Mouse (Mus musculus) monocyte, adult 2 months (primary cell): ENCODE measurements around the gene Zfp507.

Experiments
- DNase-seq, 2 experiments: peaks; one replicate each; pipeline ENCODE4 v3.0.0; 2022; ENCODE audit warnings: low spot score in 2 of 2, low read depth in 1 of 2

The Zfp507 gene

DNA sequence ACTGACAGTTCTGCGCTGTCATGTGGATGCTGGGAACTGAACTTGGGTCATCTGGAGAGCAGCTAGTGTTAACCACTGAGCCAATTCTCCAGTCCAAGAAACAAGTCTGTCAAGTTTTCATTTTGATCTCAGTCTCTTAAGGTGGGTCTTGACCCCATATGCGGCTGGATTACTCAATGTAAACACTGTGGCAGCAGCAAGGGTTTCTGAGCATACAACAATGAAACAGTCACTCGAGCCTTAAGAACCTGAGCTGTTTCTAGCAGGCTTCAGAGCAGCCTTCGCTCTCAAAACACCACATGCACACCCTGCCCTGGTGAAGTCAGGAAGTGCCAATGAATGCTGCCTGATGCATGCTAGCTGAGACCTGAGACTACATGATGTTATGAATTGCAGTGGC lies 17.2 kb downstream of the Zfp507 start:
- no peak for DNase-seq

DNA sequence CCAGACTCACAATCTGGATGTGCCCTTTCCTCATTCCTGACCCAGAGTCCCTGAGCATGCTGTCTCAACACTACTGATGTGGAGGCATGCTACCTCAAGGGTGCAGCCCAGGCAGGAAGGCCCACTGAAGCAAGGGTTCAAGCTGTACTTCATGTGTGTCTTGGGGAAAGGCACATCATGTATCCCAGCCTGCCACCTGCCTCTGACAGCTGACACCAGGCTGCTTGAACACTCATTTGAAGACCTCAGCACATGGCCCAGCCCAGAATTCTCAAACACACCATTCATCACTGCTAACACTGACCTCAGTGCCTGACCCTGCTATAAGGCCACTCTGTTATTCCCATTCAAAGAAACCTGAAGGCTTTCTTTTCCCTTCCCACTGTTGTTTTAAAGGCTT lies 20.6 kb downstream of the Zfp507 start:
- no peak for DNase-seq

DNA sequence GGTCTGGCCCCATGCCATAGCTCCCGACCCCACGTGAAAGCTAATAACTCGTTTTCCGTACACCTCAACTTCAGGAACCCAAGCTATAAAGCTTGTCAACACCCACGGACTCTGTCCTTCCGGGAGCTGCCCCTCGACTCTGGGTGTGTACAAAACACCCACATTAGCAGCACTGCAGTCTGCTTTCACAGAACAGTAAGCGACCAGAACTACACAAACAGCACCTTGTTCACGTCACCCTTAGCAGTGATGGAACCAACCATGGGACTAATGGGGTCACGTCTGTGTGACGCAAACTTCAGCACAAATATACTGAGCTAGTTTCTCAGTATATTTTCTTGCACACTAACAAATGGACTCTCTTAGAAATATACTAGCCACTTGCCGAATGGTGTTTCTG lies 28.7 kb downstream of the Zfp507 start:
- no peak for DNase-seq

DNA sequence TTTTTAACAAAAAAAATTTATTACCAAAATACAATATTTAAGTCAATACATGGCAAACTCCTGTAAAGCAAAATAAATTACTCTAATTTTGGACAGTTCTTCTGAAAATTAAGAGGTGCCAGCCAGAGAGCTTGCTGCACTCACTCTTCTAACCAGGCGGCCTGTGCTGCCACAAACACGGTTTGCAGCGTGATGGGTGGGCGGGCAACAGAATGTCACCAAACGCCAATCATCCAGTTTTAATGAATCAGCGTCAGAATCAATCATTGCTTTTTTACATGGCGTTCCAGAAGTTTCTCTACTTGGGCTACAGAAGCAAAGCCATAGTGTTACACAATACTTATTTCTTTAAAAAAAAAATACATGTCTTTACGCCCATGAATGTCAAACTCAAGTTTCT lies 30.5 kb downstream of the Zfp507 start:
- DNase-seq: no peak

DNA sequence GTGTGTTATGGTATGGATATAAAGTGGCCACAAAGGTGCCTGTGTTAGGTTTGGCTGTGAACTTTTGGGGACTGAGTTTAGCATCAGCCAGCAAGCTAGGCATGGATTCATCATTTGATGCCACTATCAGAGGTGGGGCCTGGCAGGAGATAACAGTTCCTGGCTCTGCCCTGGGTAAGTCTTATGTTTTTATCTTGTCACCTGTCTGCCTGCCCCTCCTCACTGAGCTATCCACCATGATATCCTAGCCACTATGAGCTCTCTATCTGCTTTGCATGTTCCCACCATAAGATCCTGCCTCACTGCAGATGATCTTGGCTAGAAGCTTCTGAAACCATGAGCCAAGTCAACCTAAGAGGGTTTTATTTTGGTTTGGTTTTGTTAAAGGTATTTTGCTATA lies 31.7 kb downstream of the Zfp507 start:
- no peak for DNase-seq

DNA sequence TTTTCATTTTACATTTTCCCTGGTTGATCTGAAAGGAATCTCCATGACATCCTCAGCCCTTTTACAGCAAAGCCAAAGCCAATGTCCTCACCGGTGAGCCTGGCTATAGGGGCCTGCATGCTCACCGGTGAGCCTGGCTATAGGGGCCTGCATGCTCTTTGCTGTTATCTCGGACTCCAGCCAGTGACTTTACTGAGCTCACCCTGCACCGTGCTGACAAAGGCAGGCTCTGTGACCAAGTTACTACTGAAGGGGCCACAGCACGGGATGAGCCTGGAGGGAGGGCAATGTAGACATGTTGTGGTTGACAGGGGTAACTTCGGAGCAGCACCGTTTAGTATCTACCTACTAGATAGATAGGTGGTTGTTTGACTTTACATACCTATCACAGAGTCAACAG lies 32.7 kb downstream of the Zfp507 start:
- no peak for DNase-seq

DNA sequence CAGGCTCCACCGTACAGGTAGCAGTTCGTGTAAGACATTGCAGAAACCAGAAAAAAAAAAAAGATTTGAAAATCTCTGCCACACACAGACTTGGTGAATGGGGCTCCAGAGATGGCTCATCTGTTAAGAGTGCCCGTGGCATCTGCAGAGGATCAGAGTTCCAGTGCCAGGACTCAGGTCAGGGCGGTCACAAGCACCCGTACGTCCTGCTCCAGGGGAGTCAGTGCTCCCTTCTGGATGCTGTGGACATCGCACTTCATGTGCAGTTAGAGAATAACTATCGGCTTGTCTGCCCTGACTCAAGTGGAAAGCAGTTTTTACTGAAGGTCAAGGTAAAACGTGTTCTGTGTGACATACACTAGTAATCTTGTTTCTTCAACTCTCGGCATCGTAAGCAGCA lies 38.3 kb downstream of the Zfp507 start:
- no peak for DNase-seq

DNA sequence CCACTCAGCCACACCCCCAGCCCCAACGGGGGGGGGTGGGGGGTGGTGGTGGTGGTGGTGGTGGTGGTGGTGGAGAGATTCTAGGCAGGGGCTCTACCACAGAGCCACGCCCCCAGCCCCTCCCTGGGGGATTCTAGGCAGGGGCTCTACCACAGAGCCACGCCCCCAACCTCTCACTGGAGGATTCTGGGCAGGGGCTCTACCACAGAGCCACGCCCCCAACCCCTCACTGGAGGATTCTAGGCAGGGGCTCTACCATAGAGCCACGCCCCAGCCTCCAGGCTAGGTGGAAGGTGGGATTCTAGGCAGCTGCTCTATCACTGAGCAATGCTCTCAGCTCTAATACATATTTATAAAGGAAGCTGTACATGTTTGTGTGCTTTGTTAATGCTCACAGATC lies 41.0 kb downstream of the Zfp507 start:
- no peak for DNase-seq

DNA sequence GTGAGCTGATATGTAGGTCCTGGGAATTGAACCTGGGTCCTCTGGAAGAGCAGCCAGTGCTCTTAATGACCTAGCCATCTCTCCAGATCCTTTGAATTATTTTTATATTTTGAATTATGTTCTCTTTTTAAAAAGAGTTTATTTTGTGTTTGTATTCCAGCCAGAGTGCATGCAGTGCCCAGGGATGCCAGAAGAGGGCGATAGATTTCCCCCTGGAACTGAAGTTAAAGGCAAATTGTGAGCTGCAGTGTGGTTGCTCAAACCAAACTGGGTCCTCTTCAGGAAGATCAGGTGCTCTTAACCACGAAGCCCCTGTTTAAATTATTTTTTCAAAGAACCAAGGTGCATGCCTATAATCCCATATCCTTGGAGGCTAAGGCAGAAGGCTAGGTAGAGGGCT lies 43.2 kb downstream of the Zfp507 start:
- DNase-seq: no peak

DNA sequence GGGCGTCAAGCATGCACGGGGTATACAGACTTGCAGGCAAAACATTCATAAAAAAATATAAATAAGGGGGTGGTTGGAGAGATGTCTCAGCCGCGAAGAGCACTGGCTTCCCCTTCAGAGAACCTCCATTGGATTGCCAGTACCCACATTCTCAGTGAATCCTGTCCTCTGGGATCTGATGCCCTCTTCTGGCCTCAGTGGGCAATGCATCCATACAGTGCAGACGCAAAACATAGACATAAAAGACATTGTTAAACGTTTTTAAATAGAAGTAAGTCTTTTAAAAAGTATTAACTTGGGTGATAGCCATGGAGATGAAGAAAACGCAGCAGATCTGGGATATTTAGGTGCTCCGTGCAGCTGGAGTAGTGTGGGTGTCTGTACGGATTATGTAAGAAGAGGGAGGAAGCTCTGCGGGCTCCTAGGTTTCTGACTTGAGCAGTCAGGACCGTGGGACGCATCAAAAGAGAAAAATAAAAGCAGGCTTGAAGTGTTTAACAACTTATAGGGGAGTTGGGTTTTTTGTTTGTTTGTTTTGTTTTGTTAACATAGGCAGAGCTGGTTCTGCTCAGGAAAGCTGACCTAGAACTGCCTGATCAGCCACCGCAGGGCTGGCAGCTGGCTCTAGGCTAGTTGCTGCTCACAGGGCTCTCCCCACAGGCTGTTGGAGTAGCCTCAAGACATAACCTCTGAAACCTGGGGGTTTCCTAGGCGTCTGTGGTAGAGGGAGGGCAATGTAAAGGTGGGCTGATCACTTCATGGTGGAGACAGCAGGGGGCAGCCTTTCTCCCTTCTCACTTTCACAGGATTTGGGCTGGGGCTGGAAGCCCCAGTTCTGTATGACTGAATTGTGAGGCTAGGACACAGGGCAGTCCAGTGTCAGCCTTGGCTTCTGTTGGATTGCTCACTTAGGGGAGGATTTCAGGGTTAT lies 46.0 kb downstream of the Zfp507 start:
- DNase-seq: peak in 1 of 2 experiments; percentile 13

DNA sequence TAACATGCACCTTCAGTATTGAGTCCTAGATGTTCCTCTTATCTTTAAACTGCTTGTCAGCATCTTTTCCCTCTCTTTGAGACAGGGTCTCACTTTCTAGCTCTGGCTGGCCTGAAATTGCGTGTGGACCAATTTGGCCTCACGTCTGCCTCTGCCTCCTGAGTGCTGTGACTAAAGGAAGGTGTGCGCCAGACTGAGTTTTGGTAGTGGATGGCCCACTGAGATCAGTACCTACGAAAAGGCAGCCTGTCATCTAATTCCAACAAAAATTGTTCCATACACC lies 48.0 kb downstream of the Zfp507 start:
- DNase-seq: no peak

DNA sequence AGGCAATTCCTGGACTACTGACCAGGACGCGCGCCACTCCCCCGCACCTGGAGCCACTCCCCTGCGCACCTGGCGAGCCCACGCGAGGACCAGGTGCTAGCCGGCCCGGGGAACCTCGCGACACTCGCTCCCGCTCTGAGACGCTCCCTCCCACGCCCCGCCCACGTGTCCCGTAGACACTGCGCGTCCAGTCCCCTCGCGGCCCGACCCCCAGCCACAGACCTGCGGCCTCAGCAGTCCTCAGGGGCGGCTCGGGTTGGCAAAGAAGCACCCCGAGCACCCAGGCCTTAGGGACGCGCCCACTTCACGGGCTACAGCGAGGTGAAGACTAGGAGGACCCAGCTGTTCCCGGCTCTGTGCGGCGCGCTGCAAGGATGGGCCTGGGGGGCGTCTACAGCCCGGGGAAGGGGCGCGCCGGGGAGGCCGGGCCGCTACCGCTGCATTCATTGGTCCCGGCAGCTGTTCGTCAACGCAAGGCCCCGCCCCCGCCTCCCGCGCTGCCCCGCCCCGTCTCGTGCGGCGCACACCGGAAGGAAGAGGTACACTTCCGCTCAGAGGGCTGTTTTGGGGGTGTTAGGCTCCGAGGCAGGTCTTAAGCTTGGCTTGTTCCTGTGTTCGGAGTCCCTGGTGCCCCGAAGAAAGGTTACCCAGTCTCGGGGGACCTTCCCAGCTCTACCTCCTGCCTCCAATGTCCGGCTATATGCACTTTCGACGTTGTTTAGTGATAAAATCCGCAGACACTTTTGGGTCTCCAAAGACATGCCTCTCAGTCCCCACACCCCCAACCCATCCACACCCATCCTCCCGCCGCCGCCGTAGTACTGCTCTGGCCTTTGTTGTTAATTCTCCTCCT lies 48.5 kb downstream of the Zfp507 start, which contains the start of gene Dpy19l3:
Gene Dpy19l3 (minus strand): TSS at position 422 of the 853 bp plus-strand sequence.
- peak; percentile 30 to 67 for DNase-seq

DNA sequence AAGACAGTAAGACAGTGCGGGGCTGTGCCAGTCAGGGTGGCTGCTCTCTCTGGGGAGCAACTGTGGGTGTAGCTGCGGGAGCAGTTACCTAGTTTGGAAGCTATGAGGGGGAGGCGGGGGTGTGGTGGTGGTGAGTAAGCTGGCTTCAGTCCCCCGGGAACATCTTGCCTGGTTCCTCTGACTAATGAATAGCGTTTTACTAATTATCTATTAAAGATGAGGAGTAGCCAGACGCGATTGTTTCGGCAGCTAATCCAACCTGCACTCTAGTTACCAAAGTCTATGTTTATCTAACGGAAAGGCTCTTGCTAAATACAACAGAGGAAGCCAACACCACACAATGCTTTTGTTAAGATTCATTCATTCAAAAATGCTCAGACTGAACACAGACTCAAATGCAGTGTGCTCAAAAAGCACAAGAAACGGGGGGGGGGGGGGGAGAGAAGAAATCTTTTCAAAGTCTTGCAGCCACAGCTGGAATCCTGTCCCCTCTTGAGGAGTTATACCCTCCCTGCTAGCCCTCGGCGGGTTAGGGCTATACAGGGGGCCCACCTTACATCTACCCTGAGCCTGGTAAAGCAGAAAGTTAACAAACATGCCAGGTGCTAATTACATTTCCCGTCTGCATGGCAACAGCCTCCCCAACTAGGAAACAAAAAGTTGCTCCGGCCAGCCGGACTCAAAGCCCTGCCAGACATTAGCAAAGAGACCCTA lies 49.3 kb downstream of the Zfp507 start:
- no peak for DNase-seq

DNA sequence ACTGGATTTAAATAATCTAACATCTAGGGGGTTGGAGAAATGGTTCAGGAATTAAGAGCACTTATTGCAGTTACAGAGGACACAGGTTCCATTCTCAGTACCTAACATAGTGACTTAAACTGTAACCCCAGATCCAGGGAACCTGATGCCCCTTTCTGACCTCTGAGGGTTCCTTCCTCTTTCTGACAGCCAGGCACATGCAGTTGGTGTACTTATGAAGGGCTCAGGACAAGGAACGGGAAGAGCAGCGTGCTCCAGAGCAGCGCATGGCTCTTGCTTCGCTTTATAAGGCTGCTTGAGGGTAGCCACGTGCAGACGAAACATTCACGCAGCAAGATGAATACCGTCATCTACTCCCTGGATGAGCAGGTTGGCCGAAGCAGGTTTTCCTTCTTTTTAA lies 51.9 kb downstream of the Zfp507 start:
- no peak for DNase-seq

DNA sequence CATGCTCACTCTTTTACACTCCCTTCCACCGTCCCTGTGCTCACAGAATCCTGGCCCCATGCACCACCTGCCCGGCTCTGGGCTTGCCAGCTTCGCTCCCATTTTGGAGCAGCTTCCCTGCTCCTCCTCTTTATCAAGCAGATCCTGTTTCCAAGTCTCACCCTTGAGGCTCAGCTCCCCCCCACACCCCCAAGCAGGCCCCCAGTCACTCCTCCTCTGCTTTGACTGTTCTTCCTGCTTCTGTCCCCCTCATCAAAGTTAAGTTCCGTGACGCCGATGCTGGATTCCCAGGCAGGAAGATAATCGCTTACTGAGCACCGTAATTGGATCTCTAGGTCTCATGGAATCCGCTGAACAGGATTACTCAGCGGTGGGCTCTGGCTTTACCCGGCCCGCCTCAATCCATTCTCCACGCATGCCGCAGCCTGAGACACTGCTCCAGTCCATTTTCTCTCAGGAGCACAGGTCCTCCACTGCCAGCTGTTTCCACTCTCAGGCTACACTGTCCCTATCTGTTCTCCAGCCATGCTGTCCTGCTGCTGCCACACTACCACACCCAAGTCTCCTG lies 55.3 kb downstream of the Zfp507 start:
- no peak for DNase-seq

DNA sequence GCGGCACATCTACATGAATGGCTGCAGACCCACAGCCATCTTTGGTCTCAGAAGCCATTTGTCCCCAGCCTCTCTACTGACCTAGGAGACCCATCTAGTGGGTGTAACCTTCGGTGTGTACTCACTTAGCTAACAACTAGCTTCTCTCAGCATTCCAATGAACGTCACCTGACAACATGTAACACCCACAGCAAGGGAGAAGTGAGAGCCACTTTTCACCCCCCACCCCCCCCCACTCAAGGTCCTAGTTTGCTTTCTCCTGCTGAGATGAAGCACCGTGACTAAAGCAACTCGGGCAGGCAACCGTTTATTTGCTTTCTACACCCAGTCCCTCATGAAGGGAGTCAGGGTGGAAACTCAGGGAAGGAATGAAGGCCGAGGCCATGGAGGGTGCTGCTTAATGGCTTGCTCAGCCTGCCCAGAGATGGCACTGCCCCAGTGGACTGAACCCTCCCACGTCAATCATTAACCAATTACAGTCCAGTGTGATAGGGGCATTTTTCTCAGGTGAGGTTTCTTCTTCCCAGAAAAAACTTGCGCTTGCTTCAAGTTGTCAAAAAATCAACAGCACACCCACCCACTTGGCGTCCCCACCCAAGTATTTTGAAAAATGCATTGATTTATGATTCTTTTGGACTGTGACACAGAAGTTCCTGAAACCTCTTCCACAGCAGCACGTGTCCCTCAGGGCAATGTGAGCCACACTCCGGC lies 56.0 kb downstream of the Zfp507 start:
- DNase-seq: no peak

DNA sequence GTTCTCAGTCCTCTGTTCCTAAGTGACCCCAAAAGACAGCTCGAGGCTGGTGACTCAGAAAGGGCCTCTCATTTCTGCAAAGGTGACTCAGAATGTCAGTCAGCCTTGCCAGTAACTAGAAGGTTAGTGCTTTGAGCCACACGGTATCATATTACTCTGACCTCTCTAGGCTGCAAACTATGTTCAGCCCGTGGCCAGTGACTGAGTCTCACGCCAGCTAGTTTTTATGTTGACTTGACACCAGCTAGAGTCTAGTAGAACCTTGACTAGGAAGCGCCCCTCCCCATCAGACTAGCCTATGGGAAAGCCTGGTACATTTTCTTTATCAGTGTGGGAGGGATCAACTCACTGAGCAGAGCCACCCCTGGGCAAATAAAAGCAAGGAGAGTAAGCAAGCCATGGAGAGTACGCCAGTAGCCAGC lies 57.5 kb downstream of the Zfp507 start:
- no peak for DNase-seq

DNA sequence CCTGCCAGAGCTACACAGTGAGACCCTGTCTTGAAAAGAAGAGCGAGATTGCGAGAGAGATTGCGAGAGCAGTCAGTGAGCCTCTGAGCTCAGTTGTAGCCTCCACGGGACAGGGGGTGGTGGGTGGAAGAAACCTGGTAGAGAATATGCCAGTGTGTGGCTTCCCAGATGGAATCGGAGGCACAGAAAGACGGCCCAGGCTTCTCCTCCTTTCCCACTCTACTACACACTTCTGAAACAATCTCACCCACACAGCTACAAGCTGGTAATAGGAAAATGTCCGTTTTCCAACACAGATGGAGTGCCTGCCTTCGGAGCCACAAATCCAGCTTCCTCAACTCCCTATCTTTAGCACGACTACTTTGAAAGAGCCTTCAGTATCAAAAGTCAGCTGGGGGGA lies 58.0 kb downstream of the Zfp507 start:
- no peak for DNase-seq

DNA sequence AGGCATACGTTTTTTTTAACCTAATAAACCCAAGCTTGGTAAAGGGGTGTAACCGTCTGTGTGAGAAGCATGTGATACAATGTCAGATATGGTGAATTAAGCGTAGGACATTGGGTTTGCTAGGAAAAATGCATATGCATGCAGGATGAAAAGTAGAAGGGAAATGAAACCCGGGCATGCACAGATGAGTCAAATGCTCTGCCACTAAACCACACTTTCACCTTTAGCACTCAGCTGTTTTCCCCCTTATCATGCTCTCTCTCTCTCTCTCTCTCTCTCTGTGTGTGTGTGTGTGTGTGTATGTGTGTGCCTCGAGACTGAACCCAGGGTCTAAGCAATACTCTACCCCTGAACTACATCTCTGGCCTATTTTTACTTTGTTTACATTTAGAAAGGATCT lies 60.5 kb downstream of the Zfp507 start:
- DNase-seq: no peak

DNA sequence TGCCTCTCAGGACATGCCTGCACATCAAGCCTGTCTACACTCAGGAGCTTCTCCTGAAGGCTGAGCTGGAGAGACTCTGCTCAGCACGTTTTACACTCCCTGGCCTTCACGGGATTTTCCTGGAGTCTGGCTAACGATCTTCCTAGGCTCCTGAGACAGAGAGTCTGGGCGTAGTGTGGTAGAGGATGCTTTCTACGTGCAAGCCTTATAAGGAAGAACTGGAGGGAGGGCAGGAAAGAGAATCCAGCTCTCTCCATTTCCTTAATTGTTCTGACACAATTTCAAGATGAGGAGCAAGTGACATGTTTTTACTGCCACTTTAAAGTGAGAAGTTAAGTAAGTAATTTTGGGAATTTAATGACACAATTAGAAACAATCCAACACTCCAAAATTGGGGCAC lies 60.9 kb downstream of the Zfp507 start:
- no peak for DNase-seq
